Mouse (Mus musculus): ENCODE measurements around the gene Panx2. TPM values are rescaled to one million over a fixed set of nuclear protein-coding genes. Genes with fewer than 3 reads are reported as not detected.

Gene Panx2
- polyA plus RNA-seq, 1 experiment from 2014 or later = 0.34 TPM

- Histone ChIP-seq H3K9me3 (ENCODE audit: low read depth, low read length) (no peaks in the 10 kb centered on the region), H3K4me2 (peak within 1 kb of the TSS; percentile 73), H3K4me3 (ENCODE audit: low read depth, low read length) (peak within 1 kb of the TSS; percentile 78), H3K4me1 (ENCODE audit: insufficient read depth) (0 out of 2 replicates have a peak, but pooled peaks cover 5% of the 10 kb centered on the region), H3K27me3 (ENCODE audit: insufficient read depth, low read length) (peaks cover 3% of the 10 kb centered on the region; the same call in 1 of the 2 replicates), H3K9ac (peak within 1 kb of the TSS; percentile 81), H3K27ac (ENCODE audit: low read depth) (peak within 1 kb of the TSS; percentile 88), H3K36me3 (ENCODE audit: insufficient read depth) (peaks cover 7% of the 10 kb centered on the region; the same call in 1 of the 2 replicates)
- 20% methylated on average over 11 of the region's 11 CpGs for WGBS
- DNase-seq (peak; percentile 8), ATAC-seq (ENCODE audit: insufficient read depth) (no peak; the same call in none of the 2 replicates)
- TF ChIP-seq CTCF (IDR thresholded peaks at IDR 0.05; ENCODE audit: low read depth) = no peak
Measured at GRCm38 (mm10) chr15:89074613-89075477, 15.3 kb downstream of the Panx2 start, which contains the start of gene Trabd. TSS of gene Trabd (plus strand) at chr15:89075124.

GRCm38 (mm10) chr15:89075478-89076147 lies 16.1 kb downstream of the Panx2 start:
- peaks cover 10% of the 10 kb centered on the region; the same call in 1 of the 2 replicates for H3K36me3 ChIP-seq (ENCODE audit: insufficient read depth)
- peak; percentile 44 for TF ChIP-seq CTCF (IDR thresholded peaks at IDR 0.05; ENCODE audit: low read depth)
- H3K9ac ChIP-seq = peak overlapping the region; percentile 81
- H3K4me2 ChIP-seq = peak overlapping the region; percentile 73
- under 1% methylated on average over 36 of the region's 59 CpGs for WGBS
- H3K4me3 ChIP-seq (ENCODE audit: low read depth, low read length) = peak overlapping the region; percentile 78
- H3K27ac ChIP-seq (ENCODE audit: low read depth) = peak overlapping the region; percentile 88
- peak; percentile 96 for DNase-seq
- 0 out of 2 replicates have a peak, but pooled peaks cover 5% of the 10 kb centered on the region for H3K4me1 ChIP-seq (ENCODE audit: insufficient read depth)
- no peaks in the 10 kb centered on the region for H3K27me3 ChIP-seq (ENCODE audit: insufficient read depth, low read length)
- peak; percentile 91 for ATAC-seq (ENCODE audit: insufficient read depth)
- H3K9me3 ChIP-seq (ENCODE audit: low read depth, low read length) = no peaks in the 10 kb centered on the region

GRCm38 (mm10) chr15:89076156-89076731 lies 16.7 kb downstream of the Panx2 start:
- ATAC-seq (ENCODE audit: insufficient read depth) = peak; percentile 62
- H3K4me2 ChIP-seq = peak overlapping the region; percentile 73
- peak overlapping the region; percentile 81 for H3K9ac ChIP-seq
- H3K4me1 ChIP-seq (ENCODE audit: insufficient read depth) = 0 out of 2 replicates have a peak, but pooled peaks cover 5% of the 10 kb centered on the region
- DNase-seq = peak; percentile 56
- WGBS = under 1% methylated on average over 27 of the region's 39 CpGs
- H3K9me3 ChIP-seq (ENCODE audit: low read depth, low read length) = no peaks in the 10 kb centered on the region
- H3K27me3 ChIP-seq (ENCODE audit: insufficient read depth, low read length) = no peaks in the 10 kb centered on the region
- H3K27ac ChIP-seq (ENCODE audit: low read depth) = peak overlapping the region; percentile 88
- no peak for TF ChIP-seq CTCF (IDR thresholded peaks at IDR 0.05; ENCODE audit: low read depth)
- H3K4me3 ChIP-seq (ENCODE audit: low read depth, low read length) = peak overlapping the region; percentile 78
- peaks cover 15% of the 10 kb centered on the region for H3K36me3 ChIP-seq (ENCODE audit: insufficient read depth)

GRCm38 (mm10) chr15:89078208-89078836 lies 18.8 kb downstream of the Panx2 start:
- WGBS = 55% methylated on average over 9 of the region's 9 CpGs
- Histone ChIP-seq H3K36me3 (ENCODE audit: insufficient read depth) (peaks cover 34% of the 10 kb centered on the region), H3K9me3 (ENCODE audit: low read depth, low read length) (no peaks in the 10 kb centered on the region), H3K9ac (no peak overlapping the region; the same call in 1 of the 2 replicates), H3K4me2 (peak overlapping the region; percentile 73), H3K27ac (ENCODE audit: low read depth) (no peak overlapping the region), H3K27me3 (ENCODE audit: insufficient read depth, low read length) (no peaks in the 10 kb centered on the region), H3K4me3 (ENCODE audit: low read depth, low read length) (no peak overlapping the region; the same call in 1 of the 2 replicates), H3K4me1 (ENCODE audit: insufficient read depth) (0 out of 2 replicates have a peak, but pooled peaks cover 5% of the 10 kb centered on the region)
- DNase-seq (peak; percentile 49), ATAC-seq (ENCODE audit: insufficient read depth) (no peak)
- no peak for TF ChIP-seq CTCF (IDR thresholded peaks at IDR 0.05; ENCODE audit: low read depth)

- H3K9ac ChIP-seq = no peak overlapping the region
- TF ChIP-seq CTCF (IDR thresholded peaks at IDR 0.05; ENCODE audit: low read depth) = no peak
- 83% methylated on average over 1 of the region's 1 CpGs for WGBS
- H3K4me3 ChIP-seq (ENCODE audit: low read depth, low read length) = no peak overlapping the region
- H3K36me3 ChIP-seq (ENCODE audit: insufficient read depth) = peaks cover 70% of the 10 kb centered on the region
- H3K4me2 ChIP-seq = no peak overlapping the region
- DNase-seq (no peak), ATAC-seq (ENCODE audit: insufficient read depth) (no peak)
- H3K27ac ChIP-seq (ENCODE audit: low read depth) = no peak overlapping the region
- H3K9me3 ChIP-seq (ENCODE audit: low read depth, low read length) = no peaks in the 10 kb centered on the region
- no peaks in the 10 kb centered on the region for H3K27me3 ChIP-seq (ENCODE audit: insufficient read depth, low read length)
- H3K4me1 ChIP-seq (ENCODE audit: insufficient read depth) = no peaks in the 10 kb centered on the region
Measured at GRCm38 (mm10) chr15:89083906-89084305, 24.4 kb downstream of the Panx2 start.

- H3K4me1 ChIP-seq (ENCODE audit: insufficient read depth) = peaks cover 2% of the 10 kb centered on the region; the same call in 1 of the 2 replicates
- no peak for DNase-seq
- ATAC-seq (ENCODE audit: insufficient read depth) = no peak
- H3K9ac ChIP-seq = no peak overlapping the region
- no peak for TF ChIP-seq CTCF (IDR thresholded peaks at IDR 0.05; ENCODE audit: low read depth)
- H3K4me3 ChIP-seq (ENCODE audit: low read depth, low read length) = no peak overlapping the region
- H3K27me3 ChIP-seq (ENCODE audit: insufficient read depth, low read length) = no peaks in the 10 kb centered on the region
- no peaks in the 10 kb centered on the region for H3K9me3 ChIP-seq (ENCODE audit: low read depth, low read length)
- H3K27ac ChIP-seq (ENCODE audit: low read depth) = no peak overlapping the region
- H3K4me2 ChIP-seq = no peak overlapping the region
- WGBS = 86% methylated on average over 2 of the region's 2 CpGs
- H3K36me3 ChIP-seq (ENCODE audit: insufficient read depth) = peaks cover 64% of the 10 kb centered on the region
Measured at GRCm38 (mm10) chr15:89084826-89085225, 25.3 kb downstream of the Panx2 start.

Data from lung, embryonic 14.5 days (tissue).